Mouse (Mus musculus) right cerebral cortex, adult 2 months (tissue): ENCODE results near the gene Peli3.
"Not testable (repeated sequence)": the region's sequence is repeated elsewhere in the genome, so short reads cannot be mapped to it uniquely, and the experiment has no call there.

Source experiments
- DNase-seq, 2 experiments: peaks; one replicate each; pipeline ENCODE4 v3.0.0; 2021 to 2022; ENCODE audit warnings: low spot score in 2 of 2

The Peli3 gene

DNA sequence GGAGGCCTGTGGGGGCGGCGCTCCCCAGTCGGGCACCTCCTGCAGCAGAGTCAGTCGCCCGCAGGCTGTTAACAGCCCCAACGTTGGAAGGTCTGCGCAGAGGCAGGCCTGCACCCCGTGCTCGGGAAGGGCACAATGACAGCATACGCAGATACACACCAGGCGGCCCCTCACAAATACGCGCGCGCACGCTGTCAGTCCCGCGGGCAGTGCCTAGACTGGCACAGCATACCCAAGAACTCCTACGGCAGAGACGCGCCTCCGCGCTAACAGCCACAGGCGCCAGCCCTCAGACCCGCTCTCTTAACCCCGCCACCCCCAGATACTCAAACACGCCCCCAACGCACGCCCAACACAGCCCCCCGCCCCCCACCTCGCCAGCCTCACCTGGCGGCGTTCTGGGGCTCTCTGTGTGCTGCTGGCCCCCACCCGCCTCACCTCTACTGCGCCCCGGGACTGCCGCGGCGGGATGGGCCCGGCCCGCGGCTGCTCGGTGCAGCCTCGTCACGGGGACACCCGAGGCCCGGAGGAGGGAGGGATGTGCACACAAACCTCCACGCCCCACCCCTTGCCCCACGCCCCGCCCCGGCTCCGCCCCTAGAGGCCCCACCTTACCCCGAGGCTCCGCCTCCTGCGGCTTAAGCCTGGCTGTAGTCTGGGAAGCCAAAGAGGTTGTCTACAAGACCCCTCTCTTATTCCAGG is at the start of gene Peli3:
Gene Peli3, minus strand, starts transcription at position 577 of the 702 bp plus-strand sequence.
- peak; percentile 75 for DNase-seq

DNA sequence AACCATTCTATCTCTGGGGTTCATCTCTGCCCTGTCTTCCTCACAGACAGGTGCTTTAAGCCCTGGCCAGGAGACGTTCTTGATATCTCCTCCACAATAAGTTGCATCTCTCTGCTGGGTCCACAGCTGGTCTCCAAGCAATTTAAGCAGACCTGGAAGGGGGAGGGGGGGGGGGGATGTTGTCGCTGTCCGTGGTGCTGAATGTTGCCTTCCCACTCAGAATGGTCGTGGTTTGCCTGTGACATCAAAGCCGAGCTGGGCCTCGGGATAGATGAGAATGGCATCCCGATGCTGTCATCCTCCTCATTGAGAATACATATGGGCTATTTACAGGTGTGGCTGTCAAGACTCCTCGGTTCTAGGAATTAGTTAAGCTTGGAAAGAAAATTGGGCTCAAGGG is 49.4 kb upstream of the Peli3 start:
- DNase-seq = no peak

DNA sequence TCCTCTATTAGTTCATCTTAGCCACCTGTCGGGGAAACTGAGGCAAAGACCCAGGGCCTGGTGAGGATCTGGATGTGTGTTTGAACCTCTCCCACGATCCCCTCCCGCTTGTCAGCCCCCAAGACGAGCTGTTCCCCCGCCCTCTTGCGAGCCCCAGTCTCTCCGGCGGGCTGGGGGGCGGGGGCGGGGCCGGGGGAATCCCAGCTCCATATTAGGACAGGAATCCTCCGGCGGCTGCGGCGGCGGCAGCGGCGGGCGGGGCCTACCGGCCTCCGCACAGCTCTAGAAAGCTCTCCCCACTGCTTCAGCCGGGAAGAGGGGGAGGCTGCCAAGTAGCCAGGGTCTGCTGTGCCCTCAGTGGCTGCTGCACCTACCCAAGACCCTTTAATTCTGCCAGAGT is 47.8 kb upstream of the Peli3 start:
- DNase-seq = no peak

DNA sequence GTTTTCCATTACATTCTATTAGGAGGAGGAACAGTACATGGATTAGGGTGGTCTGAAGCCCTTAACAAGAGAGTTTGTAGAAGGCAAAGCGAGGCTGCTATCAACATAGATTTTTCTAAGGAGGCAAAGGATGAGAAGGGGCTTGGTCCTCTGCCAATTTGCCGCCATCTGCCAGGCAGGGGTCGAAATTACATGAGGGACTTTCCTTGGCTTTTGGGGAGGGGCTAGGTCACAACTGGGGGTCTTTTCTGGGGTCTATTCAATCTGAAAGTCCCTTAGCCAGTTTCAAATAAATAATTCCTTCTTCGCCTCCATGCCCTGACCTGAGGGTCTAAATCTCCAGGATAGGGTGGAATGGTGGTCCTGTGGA is 47.3 kb upstream of the Peli3 start, which contains the start of gene Npas4:
Gene Npas4, minus strand, starts transcription at position 61 of the 370 bp plus-strand sequence.
- DNase-seq = no peak

DNA sequence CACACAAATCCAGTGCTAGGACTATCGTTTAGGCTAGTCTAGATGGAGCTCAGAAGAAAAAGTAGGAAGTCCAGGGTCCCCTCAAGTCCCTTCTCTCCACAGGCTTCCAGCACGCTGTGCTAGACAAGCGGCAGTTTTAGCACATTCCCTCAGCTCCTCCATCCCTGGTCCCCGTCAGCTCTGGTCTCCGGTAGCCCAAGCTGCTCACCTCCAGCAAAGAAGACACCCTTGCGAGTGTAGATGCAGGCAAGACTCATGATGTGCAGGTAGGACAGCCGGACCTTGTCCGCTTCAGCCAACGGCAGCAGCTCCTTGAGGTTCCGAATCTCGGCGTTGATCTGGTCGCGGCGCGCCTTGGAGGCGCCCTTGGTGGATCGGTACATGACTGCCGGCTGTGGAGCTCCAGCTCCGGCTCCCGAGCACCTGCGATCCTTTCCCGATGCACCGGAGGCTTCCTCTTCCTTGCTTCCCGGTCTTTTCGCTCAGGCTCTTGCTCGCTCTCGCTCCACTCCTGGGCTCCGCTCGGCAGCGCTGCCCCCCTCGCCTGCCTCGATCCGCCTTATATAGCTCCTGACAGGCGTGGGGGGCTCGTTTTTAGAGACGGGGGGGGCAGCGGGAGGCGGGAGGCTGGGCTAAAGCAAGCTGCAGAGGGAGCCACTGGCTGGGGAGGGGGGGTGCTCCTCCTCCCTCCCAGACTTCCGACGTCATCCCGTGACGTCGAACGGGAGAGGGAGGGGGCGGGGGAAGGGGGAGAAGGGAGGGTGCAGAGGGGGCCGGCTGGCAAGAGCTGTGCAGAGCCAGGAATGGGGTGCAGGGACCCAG is 46.7 kb upstream of the Peli3 start:
- DNase-seq = peak; percentile 82 to 85

DNA sequence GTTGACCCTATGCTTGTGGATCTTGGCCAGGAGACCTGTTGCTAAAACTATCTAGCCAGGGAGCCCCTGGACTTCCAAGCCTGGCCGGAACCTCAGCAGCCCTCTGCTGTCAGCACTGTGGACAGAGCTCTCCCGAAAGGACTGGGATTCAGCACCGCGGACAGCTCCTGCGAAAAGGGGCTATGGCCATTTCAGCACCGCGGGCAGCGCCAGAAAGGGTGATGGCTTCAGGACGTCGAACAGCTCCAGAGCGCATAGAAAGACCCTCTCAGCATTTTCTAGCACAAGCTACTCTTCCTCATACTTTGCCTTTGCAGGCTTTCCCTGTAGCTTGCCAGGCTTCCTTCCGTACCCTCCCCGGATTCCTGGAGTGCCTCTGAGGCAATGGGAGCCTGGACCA is 46.1 kb upstream of the Peli3 start:
- DNase-seq = peak in 1 of 2 experiments; percentile 67

DNA sequence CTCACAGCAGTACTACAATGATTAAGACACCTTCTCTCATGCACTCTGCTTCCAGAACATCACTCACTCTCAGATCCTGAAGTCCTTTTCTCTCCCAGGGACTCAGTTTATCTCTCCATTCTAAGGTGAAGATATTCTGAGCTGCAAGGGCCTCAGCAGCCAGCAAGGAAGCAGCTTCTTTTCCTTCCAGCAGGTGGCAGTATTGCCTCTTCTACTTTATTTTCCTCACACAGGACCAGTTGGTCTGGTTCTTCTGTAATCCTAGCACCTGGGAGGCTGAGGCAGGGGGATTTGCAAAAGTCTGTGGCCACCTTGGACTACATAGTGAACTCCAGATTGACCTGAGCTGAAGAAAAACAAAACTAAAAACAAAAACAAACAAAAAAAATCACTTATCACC is 38.8 kb upstream of the Peli3 start:
- DNase-seq = peak; percentile 80 to 84

DNA sequence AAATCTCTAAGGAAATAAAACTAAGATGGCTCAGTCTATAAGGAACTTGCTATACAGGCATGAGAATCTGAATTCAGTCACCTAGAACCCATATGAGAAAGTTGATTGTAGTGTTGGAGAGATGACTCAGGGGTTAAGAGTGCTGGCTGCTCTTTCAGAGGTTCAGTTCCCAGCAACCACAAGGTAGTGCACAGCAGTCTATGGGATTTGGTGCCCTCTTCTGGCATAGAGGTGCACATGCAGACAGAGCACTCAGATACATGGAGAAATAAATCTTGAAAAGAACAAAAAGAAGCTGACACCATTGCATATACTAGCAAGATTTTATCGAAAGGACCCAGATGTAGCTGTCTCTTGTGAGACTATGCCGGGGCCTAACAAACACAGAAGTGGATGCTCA is 25.3 kb upstream of the Peli3 start:
- DNase-seq = no peak

DNA sequence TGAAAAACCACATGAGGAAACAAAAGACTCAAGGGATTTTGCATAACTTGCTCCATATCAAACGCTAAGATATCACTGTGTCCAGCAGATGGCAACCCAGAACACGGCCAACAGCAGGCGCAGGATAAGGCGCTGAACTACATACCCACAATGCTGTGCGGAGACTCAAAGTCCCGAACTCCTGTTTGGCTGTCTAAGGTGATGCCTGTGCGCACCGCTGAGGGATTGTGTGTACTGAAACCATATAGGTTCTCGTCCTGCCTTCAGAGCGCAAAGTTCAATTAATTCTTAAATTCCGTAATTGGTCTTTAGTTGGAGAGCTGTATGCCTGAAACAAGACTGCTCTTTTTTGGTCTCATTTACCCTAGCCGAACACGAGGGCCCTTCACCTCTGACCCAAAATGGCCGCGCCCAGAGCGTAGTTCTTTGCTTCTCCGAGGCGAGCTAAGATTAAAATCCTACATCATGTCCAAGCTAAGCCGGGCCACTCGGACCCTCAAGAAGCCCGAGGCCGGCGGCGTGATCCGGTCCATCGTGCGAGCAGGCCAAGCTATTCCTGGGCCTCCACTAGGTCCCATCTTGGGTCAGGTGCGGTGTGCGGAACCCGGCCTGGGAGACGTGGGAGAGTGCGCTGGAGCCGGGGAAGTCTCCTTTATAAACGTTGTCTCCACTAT is 19.1 kb upstream of the Peli3 start, which contains the start of gene Mrpl11:
Gene Mrpl11, plus strand, starts transcription at position 220 of the 674 bp plus-strand sequence.
- DNase-seq = peak; percentile 94 to 97

DNA sequence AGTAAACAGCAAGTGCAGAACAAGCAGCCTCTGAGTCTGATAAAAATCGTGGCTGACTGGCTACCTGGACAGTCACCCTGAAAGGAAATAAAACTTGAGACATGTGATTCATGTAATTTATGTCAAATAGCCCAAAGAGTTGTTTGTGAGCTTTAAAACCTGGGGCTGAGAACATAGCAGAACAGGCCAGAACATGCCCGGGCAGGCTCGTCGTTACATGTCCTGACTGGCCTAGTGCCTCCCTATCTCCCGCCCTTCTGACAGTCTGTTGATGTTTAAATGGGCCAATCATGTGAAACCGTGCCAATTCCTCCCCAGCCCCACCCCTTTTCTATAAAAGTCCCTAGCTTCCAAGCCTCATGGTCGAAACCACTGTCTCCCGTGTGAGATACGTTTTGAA is 5.7 kb upstream of the Peli3 start:
- DNase-seq = not testable (repeated sequence)

DNA sequence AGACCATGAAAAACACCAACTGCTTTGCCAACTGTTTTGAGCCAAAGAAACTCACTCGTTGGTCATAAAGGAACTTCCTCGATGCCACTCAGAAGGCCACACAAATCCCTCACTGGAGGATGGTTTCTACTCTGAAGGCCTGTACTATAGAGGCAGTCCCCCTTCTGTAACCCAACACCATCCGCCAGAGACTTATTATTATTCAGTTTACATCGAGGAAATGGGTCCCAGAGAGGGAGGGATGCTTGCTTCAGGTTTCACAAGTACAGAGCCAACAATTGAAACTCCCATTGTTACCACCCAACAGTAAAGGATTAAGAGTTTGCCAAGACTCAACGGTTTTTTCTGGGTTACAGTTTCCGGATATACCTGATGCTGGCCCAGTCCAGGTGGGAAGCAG is 2.6 kb upstream of the Peli3 start:
- DNase-seq = no peak

DNA sequence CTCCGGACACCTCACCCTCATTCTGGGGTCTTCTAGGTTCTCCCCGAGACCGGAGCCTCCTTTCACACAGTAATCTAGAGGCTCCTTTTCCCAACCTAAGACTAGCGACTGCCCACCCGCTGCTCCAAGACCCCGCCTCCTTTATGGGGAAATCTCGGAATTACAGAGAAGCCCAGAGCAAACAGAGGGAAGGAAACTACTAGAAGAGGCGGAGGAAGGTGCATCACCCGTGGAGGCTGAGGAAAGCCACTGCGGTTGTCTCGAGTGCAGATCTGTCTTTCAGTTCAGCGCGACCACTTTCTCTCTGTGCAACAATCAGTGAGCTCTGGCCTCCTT is 294 bp upstream of the Peli3 start:
- no peak for DNase-seq

DNA sequence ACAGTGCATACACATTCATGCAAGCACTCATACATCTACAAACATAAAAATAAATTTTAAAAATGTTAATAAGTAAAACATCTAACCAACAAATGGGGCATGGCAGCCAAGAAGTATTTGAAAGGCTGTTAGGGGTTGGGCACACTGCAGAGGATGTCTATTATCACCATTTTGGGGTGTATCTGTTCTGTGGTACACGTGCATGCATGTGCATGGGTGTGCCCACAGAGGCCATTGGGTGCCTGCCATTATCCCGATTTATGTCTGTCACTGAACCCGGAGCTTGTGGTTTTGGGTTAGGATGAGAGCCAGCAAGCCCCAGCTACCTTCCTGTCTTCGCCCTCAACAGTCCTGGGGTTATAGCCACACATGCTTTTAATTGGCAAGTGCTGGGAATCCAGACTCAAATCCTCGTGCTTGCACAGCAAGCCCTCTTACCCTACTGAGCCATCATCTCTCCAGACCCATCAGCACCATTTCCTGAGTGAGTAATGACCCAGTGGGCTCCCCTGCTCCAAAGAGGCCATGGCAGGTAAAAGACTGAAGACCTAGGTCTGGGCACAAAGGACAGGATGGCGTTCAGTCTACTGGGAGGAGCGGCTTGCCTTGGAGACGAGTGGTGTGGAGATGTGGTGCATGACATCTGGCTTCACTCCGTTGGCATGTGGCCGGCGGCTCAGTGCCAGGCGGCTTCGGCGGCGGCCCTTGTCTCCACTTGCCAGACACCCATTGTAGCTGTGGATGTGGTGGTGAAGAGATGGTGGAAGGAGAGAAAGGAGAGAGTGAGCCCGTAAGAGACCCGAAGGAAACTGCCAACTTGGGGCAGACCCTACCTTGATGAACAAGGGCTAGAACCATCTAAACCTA is 5.2 kb downstream of the Peli3 start:
- no peak for DNase-seq

DNA sequence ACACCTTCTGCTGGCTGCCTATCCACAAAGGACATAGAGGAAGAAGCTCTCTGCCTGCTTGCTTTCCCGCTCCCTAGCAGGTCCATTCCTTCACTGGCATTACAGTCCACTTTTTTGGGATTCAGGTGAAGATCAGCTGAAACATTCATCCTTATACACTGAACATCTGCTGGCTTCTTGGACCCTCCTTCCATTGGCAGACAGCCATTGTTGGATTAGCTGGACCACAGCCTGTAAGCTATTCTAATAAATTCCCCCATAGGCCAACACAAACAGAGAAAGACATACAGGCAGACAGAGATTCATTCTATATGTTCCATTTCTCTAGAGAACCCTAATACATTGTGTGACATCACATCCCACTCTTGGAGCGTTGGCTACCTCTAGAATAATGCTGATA is 6.0 kb downstream of the Peli3 start:
- DNase-seq = no peak

DNA sequence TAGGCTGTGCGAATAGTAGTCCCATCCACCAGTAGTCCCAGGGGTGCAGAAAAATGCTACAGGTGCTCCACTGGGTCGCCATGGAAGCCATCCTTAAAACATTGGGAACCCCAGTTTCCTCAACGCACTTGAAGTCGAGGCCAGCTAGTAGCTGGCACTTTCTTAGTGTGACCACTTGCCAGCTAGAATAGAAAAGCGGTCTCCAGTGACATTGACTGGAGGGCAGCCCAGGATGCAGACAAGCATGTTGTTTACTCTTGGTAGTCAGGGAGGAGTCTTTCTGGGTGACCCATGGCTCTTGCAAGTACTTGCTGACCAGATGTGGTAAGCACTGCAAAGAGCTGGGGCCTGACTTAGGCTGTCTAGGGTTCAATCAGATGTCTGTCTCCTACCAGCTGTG is 14.1 kb downstream of the Peli3 start:
- peak; percentile 14 to 18 for DNase-seq

DNA sequence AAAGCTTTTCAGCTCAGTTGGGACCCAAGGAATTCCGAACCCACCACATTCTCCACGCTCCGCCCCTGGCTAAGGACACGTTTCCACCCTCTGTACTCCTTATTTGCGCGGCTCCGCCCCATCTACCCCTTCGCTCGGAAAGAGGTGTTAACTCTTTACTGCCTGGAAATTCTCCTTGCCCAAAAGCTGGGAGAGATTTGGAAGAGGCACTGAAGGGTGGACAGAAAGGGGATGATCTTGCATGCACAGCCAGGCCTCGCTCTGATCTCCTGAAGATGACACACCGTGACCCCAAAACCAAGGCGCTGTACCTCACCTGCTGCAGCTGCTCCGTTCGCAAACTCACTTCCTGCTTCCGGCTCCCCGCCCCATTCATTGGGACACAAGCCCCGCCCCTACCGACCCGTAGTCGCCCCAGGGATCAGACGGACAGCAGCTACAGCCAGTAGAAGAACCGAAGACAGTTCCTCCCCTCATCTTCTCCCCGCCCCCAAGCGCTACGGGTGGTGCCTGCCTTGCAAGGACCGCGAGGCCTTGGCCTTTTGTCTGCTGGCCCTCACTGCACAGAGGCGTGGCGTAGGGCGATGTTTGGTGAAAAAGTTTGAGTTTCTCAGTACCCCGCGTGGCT is 14.9 kb downstream of the Peli3 start, which contains the start of gene Dpp3:
Gene Dpp3, minus strand, starts transcription at position 384 of the 628 bp plus-strand sequence.
- peak; percentile 99 for DNase-seq

DNA sequence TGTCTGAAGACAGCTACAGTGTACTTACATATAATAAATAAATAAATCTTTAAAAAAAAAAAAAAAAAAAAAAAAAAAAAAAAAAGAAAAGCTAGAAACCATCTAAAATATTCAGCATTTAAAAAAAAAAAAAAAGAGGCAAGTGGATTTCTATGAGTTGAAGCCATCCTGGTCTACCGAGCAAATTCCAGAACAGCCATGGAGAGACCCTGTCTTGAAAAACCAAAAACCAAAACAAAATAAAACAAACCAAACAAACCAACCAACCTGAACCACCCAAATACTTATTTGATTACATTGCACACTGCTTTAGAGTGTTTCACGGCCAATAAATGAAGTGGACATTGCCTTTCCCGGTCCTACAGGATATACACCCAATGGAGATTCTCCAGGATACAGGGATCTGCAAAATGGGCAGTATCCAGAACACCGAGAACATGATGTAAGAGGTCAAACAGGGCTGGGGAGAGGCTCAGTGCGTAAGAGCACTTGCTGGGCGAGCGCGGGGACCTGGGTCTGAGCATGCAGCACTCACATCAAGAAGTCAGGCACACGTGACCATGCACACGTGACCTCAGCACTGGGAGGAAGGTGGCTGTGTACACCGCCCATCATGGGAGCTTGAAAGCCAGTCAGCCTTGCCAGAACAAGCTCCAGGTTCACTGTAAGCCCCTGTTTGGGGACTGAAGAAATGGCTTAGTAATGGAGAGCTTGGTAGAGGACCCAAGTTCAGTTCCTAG is 17.6 kb downstream of the Peli3 start:
- no peak for DNase-seq

DNA sequence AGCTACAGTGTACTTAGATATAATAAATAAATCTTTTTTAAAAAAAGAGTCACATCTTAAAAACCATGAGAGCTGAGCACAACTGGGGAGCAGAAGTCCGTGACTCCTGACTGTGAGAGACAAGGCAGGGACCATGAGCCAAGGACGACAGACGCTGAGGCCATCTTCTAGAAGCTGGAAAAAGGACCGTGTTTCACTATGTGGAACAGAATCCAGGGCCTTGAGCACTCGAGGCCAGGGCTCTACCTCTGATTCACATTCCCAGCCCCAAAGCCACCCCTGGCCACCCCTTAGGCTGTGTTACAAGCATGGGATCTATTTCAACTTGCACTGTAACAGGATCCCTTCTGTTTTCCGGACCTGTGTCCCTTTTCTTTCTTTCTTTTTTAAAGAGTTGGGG is 23.3 kb downstream of the Peli3 start:
- DNase-seq = no peak

DNA sequence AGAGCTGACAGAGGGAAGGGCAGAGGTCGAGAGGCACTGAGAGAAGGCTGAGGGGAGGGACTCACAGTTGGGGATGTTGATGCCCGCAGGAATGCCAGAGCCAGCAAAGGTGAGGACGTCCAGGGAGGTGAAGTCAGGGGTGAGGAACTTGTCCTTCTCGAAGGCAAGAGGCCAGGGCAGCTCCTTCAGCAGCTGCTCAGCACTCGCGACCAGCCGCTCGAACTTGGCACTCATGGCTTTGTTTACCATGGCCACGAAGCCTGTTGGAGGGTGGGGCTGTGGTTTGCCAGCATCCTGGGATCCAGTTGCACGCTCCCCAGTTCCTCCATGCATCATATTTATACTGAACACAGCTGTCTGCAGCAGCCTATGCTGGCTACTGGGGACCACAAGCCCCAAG is 26.1 kb downstream of the Peli3 start:
- no peak for DNase-seq

DNA sequence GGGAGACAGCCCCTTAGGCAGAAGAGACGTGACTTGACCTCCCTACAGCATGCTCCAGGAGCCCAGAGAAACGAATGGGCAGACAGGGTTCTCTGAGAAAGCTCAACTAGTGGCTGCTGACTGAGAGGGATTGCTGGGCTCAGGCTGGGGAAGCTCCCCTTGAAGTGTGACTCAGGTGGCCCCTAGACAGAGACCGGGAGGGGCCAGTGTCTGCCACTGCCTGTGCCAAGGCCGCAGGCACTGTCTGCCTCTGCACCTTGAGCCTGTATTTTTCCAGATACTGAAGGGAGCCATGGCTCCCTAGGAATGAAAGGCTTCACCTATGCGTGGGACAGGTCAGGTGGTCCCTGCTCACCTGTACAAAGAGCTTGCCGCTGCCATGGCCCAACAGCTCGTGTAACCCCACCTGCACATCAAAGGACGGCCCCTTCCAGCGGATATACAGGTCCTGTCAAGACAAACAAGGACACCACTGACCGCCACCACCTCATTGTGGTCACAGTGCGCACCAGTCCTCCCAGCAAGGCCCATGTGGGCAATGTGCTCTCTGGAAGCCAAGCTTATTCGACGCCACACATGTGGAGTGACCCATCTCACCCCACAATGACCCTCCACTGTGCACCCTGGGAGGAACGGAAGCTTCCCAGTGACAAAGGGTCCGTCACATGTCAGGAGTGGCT is 26.9 kb downstream of the Peli3 start:
- DNase-seq = no peak
